Mouse (Mus musculus): ENCODE measurements at regions not wholly inside any gene's neighbourhood (a gene's known extent, or its start where the extent isn't known, plus 50 kb on each side); places are given as distances from the start of the nearest gene placed in this dataset.

GRCm38 (mm10) chr14:114856243-114857031 is 235.6 kb upstream of the Gpc5 start:
- no peak for ATAC-seq (replicated peaks; ENCODE audit: low FRiP score, poor library complexity, severe bottlenecking)

GRCm38 (mm10) chr14:114857171-114857570 is 234.8 kb upstream of the Gpc5 start:
- ATAC-seq (replicated peaks; ENCODE audit: low FRiP score, poor library complexity, severe bottlenecking): no peak

- no peak for ATAC-seq (replicated peaks; ENCODE audit: low FRiP score, poor library complexity, severe bottlenecking)
Observed at GRCm38 (mm10) chr14:114857689-114858088, 234.3 kb upstream of the Gpc5 start.

- ATAC-seq (replicated peaks; ENCODE audit: low FRiP score, poor library complexity, severe bottlenecking): no peak
Observed at GRCm38 (mm10) chr14:114863585-114863984, 228.4 kb upstream of the Gpc5 start.

GRCm38 (mm10) chr14:114864102-114864501 is 227.9 kb upstream of the Gpc5 start:
- ATAC-seq (replicated peaks; ENCODE audit: low FRiP score, poor library complexity, severe bottlenecking): no peak

GRCm38 (mm10) chr14:114869233-114869632 is 222.8 kb upstream of the Gpc5 start:
- no peak for ATAC-seq (replicated peaks; ENCODE audit: low FRiP score, poor library complexity, severe bottlenecking)

GRCm38 (mm10) chr14:114875101-114875500 is 216.9 kb upstream of the Gpc5 start:
- no peak for ATAC-seq (replicated peaks; ENCODE audit: low FRiP score, poor library complexity, severe bottlenecking)

- ATAC-seq (replicated peaks; ENCODE audit: low FRiP score, poor library complexity, severe bottlenecking): no peak
Observed at GRCm38 (mm10) chr14:114876427-114876826, 215.6 kb upstream of the Gpc5 start.

- ATAC-seq (replicated peaks; ENCODE audit: low FRiP score, poor library complexity, severe bottlenecking): no peak
Observed at GRCm38 (mm10) chr14:114877477-114877876, 214.5 kb upstream of the Gpc5 start.

GRCm38 (mm10) chr14:114880291-114880690 is 211.7 kb upstream of the Gpc5 start:
- ATAC-seq (replicated peaks; ENCODE audit: low FRiP score, poor library complexity, severe bottlenecking): no peak

- no peak for ATAC-seq (replicated peaks; ENCODE audit: low FRiP score, poor library complexity, severe bottlenecking)
Observed at GRCm38 (mm10) chr14:114904109-114904508, 187.9 kb upstream of the Gpc5 start.

- no peak for ATAC-seq (replicated peaks; ENCODE audit: low FRiP score, poor library complexity, severe bottlenecking)
Observed at GRCm38 (mm10) chr14:114912271-114912670, 179.7 kb upstream of the Gpc5 start.

- no peak for ATAC-seq (replicated peaks; ENCODE audit: low FRiP score, poor library complexity, severe bottlenecking)
Observed at GRCm38 (mm10) chr14:114913238-114913637, 178.8 kb upstream of the Gpc5 start.

GRCm38 (mm10) chr14:114945744-114946143 is 146.3 kb upstream of the Gpc5 start:
- ATAC-seq (replicated peaks; ENCODE audit: low FRiP score, poor library complexity, severe bottlenecking): no peak

GRCm38 (mm10) chr14:114946321-114946720 is 145.7 kb upstream of the Gpc5 start:
- ATAC-seq (replicated peaks; ENCODE audit: low FRiP score, poor library complexity, severe bottlenecking): no peak

- ATAC-seq (replicated peaks; ENCODE audit: low FRiP score, poor library complexity, severe bottlenecking): no peak
Observed at GRCm38 (mm10) chr14:114948341-114949155, 143.5 kb upstream of the Gpc5 start.

GRCm38 (mm10) chr14:114949156-114949496 is 142.9 kb upstream of the Gpc5 start:
- no peak for ATAC-seq (replicated peaks; ENCODE audit: low FRiP score, poor library complexity, severe bottlenecking)

GRCm38 (mm10) chr14:114952280-114952679 is 139.7 kb upstream of the Gpc5 start:
- no peak for ATAC-seq (replicated peaks; ENCODE audit: low FRiP score, poor library complexity, severe bottlenecking)

- ATAC-seq (replicated peaks; ENCODE audit: low FRiP score, poor library complexity, severe bottlenecking): no peak
Observed at GRCm38 (mm10) chr14:114953070-114953665, 138.8 kb upstream of the Gpc5 start.

GRCm38 (mm10) chr14:114954287-114954686 is 137.7 kb upstream of the Gpc5 start:
- ATAC-seq (replicated peaks; ENCODE audit: low FRiP score, poor library complexity, severe bottlenecking): no peak

GRCm38 (mm10) chr14:114955572-114955971 is 136.4 kb upstream of the Gpc5 start:
- ATAC-seq (replicated peaks; ENCODE audit: low FRiP score, poor library complexity, severe bottlenecking): no peak

Data from erythroblast, adult 5-6 weeks (primary cell).